Mouse (Mus musculus) regulatory T cell (primary cell): ENCODE results near the gene D630023F18Rik.

ENCODE experiments used
- in situ Hi-C: fragments of 300-600 bp; cut with MboI, MseI; formaldehyde crosslinking; loops from one replicate; pipeline ENCODE4 v1.15.1; 2025; ENCODE audit warnings: high pct_unique_total_duplicates

The D630023F18Rik gene

DNA sequence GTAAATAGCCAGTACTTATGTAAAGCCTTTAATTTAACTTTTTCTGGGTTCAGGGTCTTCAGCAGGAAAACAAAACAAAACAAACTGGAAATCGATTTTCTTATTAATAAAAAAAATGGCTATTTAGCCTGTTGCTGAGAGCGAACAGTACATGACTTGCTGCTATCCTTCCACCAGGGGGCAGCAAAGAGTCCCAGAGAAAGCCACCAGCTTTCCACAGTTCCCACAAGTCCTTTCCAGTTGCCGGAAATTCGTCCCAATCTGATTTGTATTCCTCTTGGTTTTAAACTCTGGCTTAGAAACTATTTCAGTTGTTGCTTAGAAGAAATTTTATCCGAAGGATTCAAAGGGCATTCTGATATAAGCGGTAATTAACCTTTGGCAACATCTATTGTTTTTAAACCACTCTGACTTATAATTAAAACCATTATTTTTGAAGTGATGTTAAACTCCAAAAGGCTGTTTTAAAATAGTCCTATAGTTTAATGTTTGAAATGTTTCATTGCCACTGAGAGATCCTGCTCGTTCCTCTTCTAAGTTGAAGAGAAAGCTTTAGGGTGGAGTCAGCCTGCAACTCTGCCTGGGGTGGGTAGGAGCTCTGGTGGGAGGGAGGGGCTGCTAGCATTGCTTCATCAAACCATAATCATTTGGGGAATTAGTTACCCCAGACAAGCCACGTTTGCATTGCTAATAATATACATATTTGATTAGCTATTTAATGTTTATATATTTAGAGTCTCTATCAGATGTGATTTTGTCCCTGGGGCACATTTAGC lies 10.8 kb downstream of the D630023F18Rik start:
- in situ Hi-C loops, result no loop called here

DNA sequence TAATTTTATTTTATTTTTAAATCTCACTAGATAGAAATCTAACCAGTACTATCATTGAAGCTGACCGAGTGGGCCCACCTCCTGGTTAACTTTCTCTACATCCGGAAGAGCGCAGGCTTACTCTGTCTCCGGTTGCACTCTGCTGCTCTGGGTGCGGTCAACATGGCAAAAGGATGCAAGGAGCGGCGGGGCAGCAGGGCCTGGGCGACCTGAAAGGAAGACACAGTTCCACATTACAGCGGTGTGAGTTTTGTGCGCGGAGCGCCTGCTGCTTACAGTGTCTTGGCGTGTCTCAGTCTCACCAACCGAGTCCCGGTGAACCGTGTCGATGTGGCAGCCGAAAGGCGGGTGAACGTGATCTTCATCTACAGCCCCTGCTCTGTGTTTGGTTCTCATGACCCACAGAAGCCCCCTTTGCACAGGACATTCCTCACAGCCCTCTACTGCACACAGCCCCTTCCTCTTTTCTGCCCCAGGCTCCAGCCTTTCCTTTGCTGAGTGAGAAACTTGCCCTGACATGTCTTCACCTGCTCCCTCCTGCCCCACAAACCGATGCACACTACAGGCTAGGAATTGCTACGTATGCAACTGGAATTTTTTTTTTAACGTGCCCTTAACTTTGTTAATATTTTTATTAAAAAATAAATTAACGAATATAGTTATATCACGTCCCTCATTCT lies 13.1 kb downstream of the D630023F18Rik start:
- in situ Hi-C loops, result no loop called here

DNA sequence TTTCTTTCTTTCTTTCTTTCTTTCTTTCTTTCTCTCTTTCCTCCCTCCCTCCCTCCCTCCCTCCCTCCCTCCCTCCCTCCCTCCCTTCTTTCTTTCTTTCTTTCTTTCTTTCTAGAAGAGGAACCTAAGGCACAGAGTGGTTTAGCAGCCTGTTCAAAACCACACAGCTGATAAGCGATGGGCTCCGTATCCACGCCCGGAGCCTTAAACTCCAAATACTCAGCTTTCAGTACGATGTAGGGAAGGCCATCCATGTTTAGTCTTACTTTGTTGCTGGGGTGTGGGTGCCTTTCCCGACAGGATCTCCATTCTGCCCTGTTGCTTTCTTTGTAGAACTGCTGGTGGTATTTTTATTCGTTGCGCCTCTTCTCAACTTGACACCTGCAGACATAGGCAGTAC lies 13.8 kb downstream of the D630023F18Rik start:
- in situ Hi-C loops, result no loop called here

DNA sequence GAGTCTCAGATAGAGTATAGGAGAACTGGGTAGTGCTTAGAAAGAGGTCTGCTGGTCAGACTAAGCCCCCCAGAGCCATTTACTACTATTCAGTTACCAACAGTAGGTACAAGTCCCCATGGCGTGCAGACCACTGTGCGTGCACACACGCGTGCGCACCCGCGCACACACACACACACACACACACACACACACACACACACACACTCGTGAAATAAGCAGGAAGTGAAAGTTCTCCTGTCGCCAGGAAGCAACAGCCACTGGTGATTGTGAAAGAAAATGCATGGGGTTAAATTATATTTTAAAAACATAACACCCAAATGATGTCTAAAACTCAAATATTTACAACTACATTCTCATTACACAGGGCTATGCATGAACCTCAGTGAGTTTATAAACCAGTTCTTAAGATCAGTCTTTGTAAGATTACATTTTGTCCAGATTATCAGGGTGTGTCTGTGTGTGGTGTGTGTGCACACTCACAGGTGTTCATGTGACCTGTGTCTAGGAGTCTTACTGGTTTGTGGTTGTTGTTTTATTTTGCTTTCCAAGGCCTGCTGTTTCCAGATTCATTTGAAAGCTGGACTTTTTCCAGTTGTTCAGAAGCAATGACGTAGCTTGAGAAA lies 15.2 kb downstream of the D630023F18Rik start:
- in situ Hi-C loops, result no loop called here

DNA sequence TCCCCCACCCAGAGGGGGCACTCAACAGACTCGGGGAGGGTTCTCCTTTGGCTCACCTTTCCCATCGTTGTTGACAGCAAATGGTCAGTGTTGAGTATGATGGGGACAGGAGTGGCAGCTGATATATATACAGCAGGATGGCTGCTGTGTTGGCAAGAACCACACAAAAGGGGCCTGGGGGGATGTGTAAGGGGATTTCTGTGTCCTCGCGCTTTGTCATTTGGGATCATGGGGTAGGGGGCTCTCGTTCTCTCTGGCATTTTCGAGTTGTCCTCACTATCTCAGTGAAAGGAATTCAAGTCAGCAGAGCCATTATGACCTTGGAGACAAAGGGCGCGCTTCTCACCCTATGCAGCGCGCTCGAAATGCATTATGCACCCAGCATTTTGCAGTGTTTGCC lies 19.7 kb downstream of the D630023F18Rik start, which contains the start of gene Cryga:
Gene Cryga, minus strand, starts transcription at position 101 of the 400 bp plus-strand sequence.
- in situ Hi-C loops, result no loop called here

DNA sequence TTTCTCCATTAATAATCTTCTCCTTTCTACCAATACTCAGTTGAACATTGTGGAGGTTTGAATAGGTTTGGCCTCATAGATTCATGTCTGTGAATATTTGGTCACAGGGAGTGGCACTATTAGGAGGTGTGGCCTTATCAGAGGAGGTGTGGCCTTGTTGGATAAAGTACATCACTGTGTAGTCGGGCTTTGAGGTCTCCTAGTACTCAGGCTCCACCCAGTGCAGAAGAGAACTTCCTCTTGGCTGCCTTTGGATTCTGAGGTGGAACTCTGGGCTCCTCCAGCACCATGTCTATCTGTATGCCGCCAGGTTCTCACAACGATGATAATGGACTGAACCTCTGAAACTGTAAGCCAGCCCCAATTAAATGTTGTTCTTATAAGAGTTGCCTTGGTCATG lies 26.1 kb downstream of the D630023F18Rik start:
- in situ Hi-C loops, result no loop called here

DNA sequence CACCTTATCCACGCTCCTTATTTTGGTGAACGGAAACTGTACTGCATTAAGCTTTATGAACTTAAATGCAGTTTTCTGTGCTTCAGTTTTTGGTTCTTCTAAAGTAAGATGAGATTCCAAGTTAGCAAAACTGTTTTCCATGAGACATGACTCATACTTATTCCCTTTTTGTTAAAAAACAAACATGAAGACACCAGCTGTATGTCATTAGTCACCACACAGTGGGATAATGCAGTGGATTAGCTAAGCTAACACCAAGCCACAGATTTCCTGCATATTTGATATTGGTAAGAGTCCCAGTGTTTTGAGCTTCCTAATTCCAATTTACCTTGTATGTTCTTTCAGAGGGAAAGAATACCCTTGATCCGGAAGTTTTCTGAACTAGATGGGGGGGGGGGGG lies 31.4 kb downstream of the D630023F18Rik start:
- in situ Hi-C loops, result no loop called here

DNA sequence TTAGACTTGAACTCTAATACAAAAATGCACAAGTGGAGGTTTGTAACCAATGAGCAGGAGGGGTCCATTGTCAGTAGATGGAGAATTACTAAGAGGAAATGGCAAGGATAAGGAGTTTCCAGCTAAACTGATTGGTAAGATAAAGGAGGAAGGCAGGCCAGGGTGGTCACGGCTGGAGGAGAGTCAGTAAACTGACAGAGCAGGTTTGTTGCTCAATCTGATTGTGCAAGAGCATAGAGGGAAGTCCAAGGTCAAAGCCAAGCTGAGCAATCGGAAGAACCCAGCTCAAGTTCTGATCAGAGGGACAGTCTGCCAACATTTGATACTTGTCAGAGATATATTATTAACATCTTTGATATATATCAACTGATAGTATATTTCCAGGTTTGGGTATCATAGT lies 32.6 kb downstream of the D630023F18Rik start:
- in situ Hi-C loops, result no loop called here

DNA sequence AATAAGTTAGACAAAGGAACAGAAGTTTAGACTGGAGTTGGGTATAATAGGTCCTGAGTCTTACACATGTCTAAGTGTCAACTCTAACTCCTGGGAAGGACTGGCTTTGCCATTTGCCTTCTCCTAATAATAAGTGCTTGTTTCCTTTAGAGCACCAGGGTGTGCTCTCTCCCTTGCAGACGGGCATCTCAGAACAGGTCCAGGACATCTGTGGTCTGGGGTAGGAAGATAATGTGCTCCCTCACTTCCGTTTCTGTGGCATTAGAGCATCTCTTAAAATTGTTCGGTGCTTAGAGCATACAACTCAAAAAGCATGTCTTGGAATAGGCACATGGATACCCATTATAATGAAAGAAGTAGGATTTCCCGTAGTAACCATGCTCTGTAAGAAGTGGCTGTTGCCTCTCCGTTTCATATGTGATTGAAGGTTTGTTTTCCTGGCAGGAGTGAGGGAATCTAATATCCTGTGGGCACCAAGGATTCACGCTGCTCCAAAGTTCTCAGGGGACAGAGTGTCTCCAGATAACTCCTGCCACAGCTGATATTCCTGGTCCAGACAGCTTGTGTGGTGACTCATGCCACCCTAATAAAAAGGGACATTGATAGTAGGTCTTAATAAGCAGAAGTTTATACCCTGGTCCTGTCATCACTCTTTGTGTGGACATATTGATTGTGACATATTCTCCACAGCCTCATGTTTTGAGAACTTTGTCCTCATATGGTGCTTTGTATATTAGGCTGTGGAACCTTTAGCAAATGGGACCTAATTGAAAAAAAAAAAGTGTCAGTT lies 34.3 kb downstream of the D630023F18Rik start:
- in situ Hi-C loops, result no loop called here

DNA sequence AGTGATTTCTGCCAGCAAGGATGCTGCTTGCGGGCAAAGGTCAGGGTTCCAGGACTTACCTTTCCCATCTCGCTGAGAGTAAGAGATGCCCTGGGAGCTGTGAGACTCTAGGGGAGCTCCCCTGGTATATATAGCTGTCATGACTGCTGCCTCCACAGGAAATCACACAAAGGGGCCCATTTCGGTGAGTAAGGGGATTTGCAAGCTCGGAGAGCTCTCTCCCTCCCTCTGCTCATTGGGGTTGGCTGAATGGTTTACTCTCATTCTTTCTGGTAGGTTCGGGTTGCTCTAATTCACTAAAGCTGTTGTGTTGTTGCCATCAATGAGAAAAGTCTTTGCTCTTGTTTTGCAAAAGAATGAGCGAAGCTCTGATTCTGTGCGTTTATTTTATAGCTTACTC lies 40.8 kb downstream of the D630023F18Rik start, which contains the start of gene Crygb:
Gene Crygb, minus strand, starts transcription at position 101 of the 400 bp plus-strand sequence.
- in situ Hi-C loops, result no loop called here

DNA sequence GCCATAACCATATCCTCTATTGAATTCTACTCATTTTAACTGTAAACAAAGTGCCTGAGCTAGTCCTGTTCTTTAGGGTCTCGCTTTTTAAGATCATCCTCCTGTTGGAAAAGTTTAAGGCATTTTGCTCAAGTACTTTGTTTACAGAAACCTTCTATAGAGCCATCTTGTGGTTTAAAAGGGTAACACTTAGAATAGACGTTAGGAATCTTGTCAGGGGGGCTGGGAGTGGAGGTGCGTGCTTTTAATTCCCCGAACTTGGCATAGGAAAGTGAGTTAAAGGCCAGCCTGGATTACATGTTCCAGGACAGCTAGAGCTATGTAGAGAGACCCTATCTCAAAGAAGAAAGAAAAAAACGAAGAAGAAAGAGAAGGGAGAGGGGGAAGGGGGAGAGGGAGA lies 47.4 kb downstream of the D630023F18Rik start:
- in situ Hi-C loops, result no loop called here

DNA sequence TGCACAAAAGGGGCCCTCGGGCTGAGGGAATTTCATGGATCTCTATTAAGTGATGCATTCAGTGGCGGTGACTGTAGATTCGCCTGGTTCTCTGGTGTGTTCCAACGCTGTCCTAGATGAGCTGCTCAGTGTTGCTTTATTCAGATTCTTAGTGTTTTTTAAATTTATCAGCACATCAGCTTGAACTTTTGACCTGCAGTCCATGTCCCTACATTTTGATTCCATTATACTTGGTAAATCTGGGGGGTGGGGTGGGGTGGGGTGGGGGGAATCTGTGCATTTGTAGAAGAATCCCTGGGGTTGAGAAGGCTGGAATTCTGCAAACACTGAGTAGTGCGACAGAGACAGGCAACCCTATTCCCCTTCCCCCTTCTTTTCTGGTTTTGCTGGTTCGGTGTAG lies 49.4 kb downstream of the D630023F18Rik start, which contains the start of gene Crygc:
Gene Crygc, minus strand, starts transcription at position 101 of the 400 bp plus-strand sequence.
- in situ Hi-C loops, result no loop called here

DNA sequence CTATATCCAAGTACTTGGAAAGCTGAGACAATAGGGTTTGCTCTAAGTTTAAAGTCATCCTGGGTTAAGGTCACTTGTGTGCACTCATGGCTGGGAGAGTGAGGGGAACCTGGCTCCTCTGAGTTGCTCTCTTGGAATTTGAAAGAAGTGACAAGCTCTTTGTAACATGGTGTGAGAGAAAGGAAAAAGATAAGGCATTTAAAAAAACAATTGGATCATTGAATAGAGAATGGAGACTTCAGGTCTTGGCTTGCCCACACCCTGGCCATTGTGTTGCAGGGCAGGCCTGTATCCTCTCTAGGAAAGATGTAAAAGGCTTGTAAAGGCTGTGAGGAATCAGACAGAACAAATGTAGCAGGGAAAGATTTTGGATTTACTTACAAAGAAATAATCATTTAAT lies 55.2 kb downstream of the D630023F18Rik start:
- in situ Hi-C loops, result no loop called here

DNA sequence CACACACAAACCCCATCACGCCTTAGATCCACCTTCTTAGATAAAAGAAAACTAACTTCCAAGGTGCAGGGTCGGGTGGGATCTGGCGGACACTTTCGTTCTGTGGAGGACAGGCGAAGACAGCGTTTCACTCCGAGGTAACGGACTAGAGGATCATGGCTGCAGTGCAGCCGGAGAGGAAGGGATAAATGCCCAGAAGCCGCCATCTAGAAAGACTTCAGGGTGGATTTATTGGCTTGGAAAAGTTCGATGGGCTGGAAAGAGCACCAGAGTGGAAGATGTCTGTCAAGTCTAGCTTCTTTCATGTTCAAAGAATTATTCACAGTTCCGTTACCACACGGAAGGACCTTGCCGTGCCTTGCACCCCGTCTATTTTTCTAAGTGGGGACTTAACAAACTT lies 58.8 kb downstream of the D630023F18Rik start:
- in situ Hi-C loops, result no loop called here

DNA sequence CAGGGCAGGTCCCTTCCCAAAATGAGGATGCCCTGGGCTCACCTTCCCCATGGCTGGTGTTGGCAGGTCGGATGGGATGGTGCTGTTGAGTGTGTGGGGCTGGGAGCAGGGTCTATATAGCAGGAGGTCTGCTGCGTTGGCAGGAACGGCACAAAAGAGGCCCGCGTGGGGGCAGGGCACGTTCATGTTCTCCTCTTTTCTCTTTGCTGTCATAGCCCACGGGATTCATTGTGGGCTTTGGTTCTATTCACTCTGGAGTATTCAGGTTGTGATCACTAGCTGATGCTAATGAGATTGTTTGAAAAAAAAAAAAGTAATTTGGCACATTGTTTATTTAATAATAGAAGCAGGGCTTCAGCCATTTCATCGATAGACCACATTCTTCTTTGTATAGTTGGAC lies 59.7 kb downstream of the D630023F18Rik start, which contains the start of gene Crygd:
Gene Crygd, minus strand, starts transcription at position 101 of the 400 bp plus-strand sequence.
- in situ Hi-C loops, result no loop called here
